Mouse (Mus musculus): ENCODE measurements around the gene Gm21750. TPM values are rescaled to one million over a fixed set of nuclear protein-coding genes. Genes with fewer than 3 reads are reported as not detected.

Gm21750 gene
- polyA plus RNA-seq (2012; rRNA removed), result not detected in 2 replicates

DNA sequence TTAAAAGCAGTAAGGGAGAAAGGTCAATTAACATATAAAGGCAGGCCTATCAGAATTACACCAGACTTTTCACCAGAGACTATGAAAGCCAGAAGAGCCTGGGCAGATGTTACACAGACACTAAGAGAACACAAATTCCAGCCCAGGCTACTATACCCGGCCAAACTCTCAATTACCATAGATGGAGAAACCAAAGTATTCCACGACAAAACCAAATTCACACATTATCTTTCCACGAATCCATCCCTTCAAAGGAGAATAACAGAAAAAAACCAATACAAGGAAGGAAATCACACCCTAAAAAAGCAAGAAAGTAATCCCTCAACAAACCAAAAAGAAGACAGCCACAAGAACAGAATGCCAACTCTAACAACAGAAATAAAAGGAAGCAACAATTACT, at the start of gene Gm21750:
TSS of gene Gm21750 (plus strand) at position 301 of the 400 bp plus-strand sequence.

Other genes starting within 250 kb of the Gm21750 start
- 2.9 TPM in 2 replicates for gene Med4, start 151.2 kb upstream of the Gm21750 start, polyA plus RNA-seq (2012; rRNA removed)
- gene Sucla2, start 135.9 kb upstream of the Gm21750 start, polyA plus RNA-seq (2012; rRNA removed), result 3.7 and 4.1 TPM in 2 replicates
- 0.41 and 0.43 TPM in 2 replicates for gene Nudt15, start 113.0 kb upstream of the Gm21750 start, polyA plus RNA-seq (2012; rRNA removed)